Mouse (Mus musculus) gastrocnemius, postnatal 25 days (tissue): Measurements from ENCODE around the gene Pdcl3. TPM values are rescaled to one million over a fixed set of nuclear protein-coding genes. Genes with fewer than 3 reads are reported as not detected.
"Not testable (repeated sequence)": the region's sequence is repeated elsewhere in the genome, so short reads cannot be mapped to it uniquely, and the experiment has no call there.

Experiments
- DNase-seq: peaks from one replicate; pipeline ENCODE4 v3.0.0; 2022
- total RNA-seq, 2 experiments: library from RNA; stranded (reverse); gene quantifications; 1 replicate in 1 of 2; 2 replicates in 1 of 2; pipeline ENCODE4 v1.2.3; 2021

Pdcl3 gene
- total RNA-seq, 2 experiments from 2014 or later, result 58.6 to 58.7 TPM

- DNase-seq, result peak; percentile 18
These were observed 39.7 kb downstream of the Pdcl3 start for GRCm38 (mm10) chr1:39025142-39025541.

- DNase-seq, result no peak
These were observed 40.4 kb downstream of the Pdcl3 start for GRCm38 (mm10) chr1:39025840-39026239.

- no peak for DNase-seq
These were observed 43.8 kb downstream of the Pdcl3 start for GRCm38 (mm10) chr1:39029176-39029575.

GRCm38 (mm10) chr1:39030108-39030507, 44.7 kb downstream of the Pdcl3 start:
- DNase-seq, result no peak

- DNase-seq, result no peak
These were observed 50.4 kb downstream of the Pdcl3 start for GRCm38 (mm10) chr1:39035817-39036216.

- DNase-seq, result no peak
These were observed 56.8 kb downstream of the Pdcl3 start for GRCm38 (mm10) chr1:39042188-39042587.

GRCm38 (mm10) chr1:39044442-39044841, 59.0 kb downstream of the Pdcl3 start:
- DNase-seq, result not testable (repeated sequence)

GRCm38 (mm10) chr1:39046689-39047088, 61.3 kb downstream of the Pdcl3 start:
- no peak for DNase-seq

Other genes with a start within 250 kb of the Pdcl3 start
- 1 to 10 TPM in 1 of 2 experiments, under 1 TPM in 1; 0.69 to 1.0 TPM for gene Lonrf2, start 148.9 kb upstream of the Pdcl3 start, total RNA-seq
- under 1 TPM; 0.26 to 0.27 TPM for gene Chst10, start 87.4 kb upstream of the Pdcl3 start, total RNA-seq
- gene Nms, start 46.5 kb upstream of the Pdcl3 start, total RNA-seq, result not detected
- 1 to 10 TPM in 1 of 2 experiments, under 1 TPM in 1; 0.32 to 5.8 TPM for gene Npas2, start 208.1 kb downstream of the Pdcl3 start, total RNA-seq